Mouse (Mus musculus) lung, postnatal 14 days (tissue): ENCODE results near the gene Olfr1275.

ENCODE experiments used
- DNase-seq: peaks from one replicate; pipeline ENCODE4 v3.0.0; 2021

Olfr1275 gene

DNA sequence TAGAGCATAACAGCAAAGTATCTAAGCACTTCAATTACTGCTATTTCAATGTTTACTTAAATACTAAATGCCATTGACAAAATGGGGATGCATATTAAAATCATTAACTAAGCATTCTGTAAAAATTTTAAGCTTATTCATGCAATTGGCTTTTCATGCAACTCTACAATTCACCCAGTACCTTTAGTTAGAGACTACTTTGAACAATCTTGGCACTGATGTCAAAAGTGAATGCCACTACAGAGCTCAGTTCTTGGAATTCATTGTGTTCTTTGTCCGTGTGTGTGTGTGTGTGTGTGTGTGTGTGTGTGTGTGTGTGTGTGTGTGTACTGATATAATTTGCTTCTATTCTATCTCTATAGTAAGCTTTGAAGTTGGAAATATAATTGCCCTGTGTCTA lies at the start of gene Olfr1275:
Gene Olfr1275 (minus strand): TSS at position 101 of the 400 bp plus-strand sequence.
- DNase-seq = no peak

DNA sequence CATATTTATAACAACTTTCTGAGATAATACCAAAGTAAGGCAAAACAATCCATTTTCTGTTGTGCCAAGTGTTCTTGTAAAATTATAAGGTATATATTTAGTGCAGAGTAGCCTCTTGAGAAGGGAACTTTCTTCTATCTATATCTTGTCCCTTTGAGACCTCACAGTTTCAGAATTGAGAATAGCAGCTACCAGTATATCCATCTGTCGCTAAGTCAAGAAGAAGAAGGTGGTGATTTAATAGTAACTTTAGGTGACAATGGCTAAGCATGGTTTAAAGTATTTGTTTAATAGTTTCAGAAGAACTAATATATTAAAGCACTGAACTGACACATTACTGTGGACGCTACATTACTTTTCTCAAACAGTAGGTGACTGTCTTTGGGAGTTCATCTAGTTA lies 38.9 kb upstream of the Olfr1275 start, which contains the start of gene Olfr1277:
Gene Olfr1277 (minus strand): TSS at position 101 of the 400 bp plus-strand sequence.
- no peak for DNase-seq

DNA sequence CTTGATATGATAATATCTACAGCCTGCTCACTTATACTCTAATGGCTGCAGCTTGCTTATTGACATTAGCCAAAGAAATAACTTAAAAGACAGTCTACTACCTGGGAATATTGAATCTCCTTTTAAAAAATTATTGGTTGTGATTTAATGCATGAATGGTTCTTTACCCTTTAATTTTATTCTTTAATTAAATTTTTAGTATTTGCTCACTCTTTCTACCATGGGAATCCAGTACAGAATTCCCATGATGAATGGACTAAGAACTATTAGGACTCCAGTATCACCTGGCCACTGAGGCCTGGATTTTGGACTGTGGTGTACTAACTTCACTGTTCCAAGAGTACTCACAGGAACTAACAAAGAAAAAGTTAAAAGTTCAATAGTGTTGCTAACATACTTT lies 19.1 kb upstream of the Olfr1275 start, which contains the start of gene Olfr1276:
Gene Olfr1276 (plus strand): TSS at position 301 of the 400 bp plus-strand sequence.
- no peak for DNase-seq

DNA sequence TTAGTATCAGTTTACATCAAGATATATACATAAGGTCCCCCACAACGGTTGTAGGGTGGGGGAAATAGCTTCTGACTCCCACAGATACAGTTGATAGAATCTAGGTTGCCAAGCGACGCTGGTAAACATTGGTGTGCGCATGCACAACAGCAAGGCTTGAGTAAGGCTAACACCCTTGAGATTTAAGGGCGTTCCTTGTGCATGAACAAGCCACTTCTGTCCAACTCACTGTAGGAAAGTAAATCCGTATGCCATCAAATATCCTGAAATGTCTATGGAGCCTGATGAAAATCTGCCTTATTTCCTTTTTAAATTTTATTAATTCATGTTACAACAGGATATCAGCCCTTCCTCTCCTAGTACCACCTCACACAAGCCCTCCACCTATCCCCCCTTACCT lies 5.6 kb downstream of the Olfr1275 start, which contains the start of gene 4930430A15Rik:
Gene 4930430A15Rik (minus strand): TSS at position 101 of the 400 bp plus-strand sequence.
- no peak for DNase-seq

DNA sequence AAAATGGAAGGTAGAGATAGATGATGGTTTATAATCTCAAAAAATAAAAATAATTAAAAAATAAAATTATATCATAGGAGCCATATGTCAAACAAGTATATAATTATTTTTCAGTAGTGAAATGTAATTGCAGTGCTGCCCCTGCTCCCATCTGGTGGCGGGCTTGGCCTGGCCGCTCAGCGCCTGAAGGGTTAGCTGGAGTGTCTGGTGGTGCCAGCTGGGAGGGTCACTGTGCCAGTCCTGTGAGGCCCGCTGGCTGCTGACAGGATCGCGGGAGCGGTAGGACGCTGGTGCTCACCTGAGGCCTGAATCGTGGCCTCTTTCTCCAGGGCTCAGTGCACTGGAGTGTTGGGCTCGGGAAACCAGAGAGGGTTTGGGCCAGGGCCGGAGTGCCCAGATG lies 53.0 kb downstream of the Olfr1275 start:
- no peak for DNase-seq
